Mouse (Mus musculus): ENCODE results near the gene Tom1l2. TPM values are rescaled to one million over a fixed set of nuclear protein-coding genes. Genes with fewer than 3 reads are reported as not detected.

The Tom1l2 gene
- polyA plus RNA-seq, 1 experiment from 2014 or later, result 30.7 TPM

GRCm38 (mm10) chr11:60250971-60251643 is 101.6 kb downstream of the Tom1l2 start:
- peaks cover 39% of the 10 kb centered on the region for H3K4me1 ChIP-seq (replicated peaks)
- H3K4me3 ChIP-seq, result no peak overlapping the region
- H3K36me3 ChIP-seq, result peaks cover 5% of the 10 kb centered on the region
- peak; percentile 44 for DNase-seq (ENCODE audit: low spot score)
- H3K27ac ChIP-seq, result peak overlapping the region; percentile 9; the same call in 1 of the 2 replicates
- H3K9me3 ChIP-seq, result no peaks in the 10 kb centered on the region
- 61% methylated on average over 6 of the region's 6 CpGs for WGBS
- H3K27me3 ChIP-seq (ENCODE audit: insufficient read depth, poor library complexity, severe bottlenecking), result no peaks in the 10 kb centered on the region

GRCm38 (mm10) chr11:60249885-60250284 is 102.8 kb downstream of the Tom1l2 start:
- no peak for DNase-seq (ENCODE audit: low spot score)
- H3K4me1 ChIP-seq (replicated peaks), result peaks cover 36% of the 10 kb centered on the region
- 84% methylated on average over 2 of the region's 2 CpGs for WGBS
- no peak overlapping the region for H3K4me3 ChIP-seq
- H3K27me3 ChIP-seq (ENCODE audit: insufficient read depth, poor library complexity, severe bottlenecking), result no peaks in the 10 kb centered on the region
- no peak overlapping the region for H3K27ac ChIP-seq
- no peaks in the 10 kb centered on the region for H3K9me3 ChIP-seq
- peaks cover 8% of the 10 kb centered on the region for H3K36me3 ChIP-seq

- no peak overlapping the region for H3K4me3 ChIP-seq
- no peak for DNase-seq (ENCODE audit: low spot score)
- no peaks in the 10 kb centered on the region for H3K27me3 ChIP-seq (ENCODE audit: insufficient read depth, poor library complexity, severe bottlenecking)
- H3K9me3 ChIP-seq, result no peaks in the 10 kb centered on the region
- peaks cover 9% of the 10 kb centered on the region for H3K36me3 ChIP-seq
- H3K27ac ChIP-seq, result peak overlapping the region; percentile 57
- H3K4me1 ChIP-seq (replicated peaks), result peaks cover 37% of the 10 kb centered on the region
- WGBS, result 53% methylated on average over 13 of the region's 13 CpGs
These were observed 103.9 kb downstream of the Tom1l2 start for GRCm38 (mm10) chr11:60248596-60249404.

GRCm38 (mm10) chr11:60247753-60248550 is 104.8 kb downstream of the Tom1l2 start:
- Histone ChIP-seq H3K27ac (peak overlapping the region; percentile 57), H3K4me1 (replicated peaks) (peaks cover 37% of the 10 kb centered on the region), H3K4me3 (no peak overlapping the region), H3K36me3 (peaks cover 9% of the 10 kb centered on the region), H3K27me3 (ENCODE audit: insufficient read depth, poor library complexity, severe bottlenecking) (no peaks in the 10 kb centered on the region), H3K9me3 (no peaks in the 10 kb centered on the region)
- DNase-seq (ENCODE audit: low spot score), result no peak
- 59% methylated on average over 5 of the region's 5 CpGs for WGBS

GRCm38 (mm10) chr11:60246077-60246476 is 106.6 kb downstream of the Tom1l2 start:
- H3K9me3 ChIP-seq, result no peaks in the 10 kb centered on the region
- no peaks in the 10 kb centered on the region for H3K27me3 ChIP-seq (ENCODE audit: insufficient read depth, poor library complexity, severe bottlenecking)
- no peak overlapping the region for H3K27ac ChIP-seq
- peaks cover 28% of the 10 kb centered on the region for H3K4me1 ChIP-seq (replicated peaks)
- peaks cover 15% of the 10 kb centered on the region for H3K36me3 ChIP-seq
- no peak overlapping the region for H3K4me3 ChIP-seq
- DNase-seq (ENCODE audit: low spot score), result no peak

- Histone ChIP-seq H3K27me3 (ENCODE audit: insufficient read depth, poor library complexity, severe bottlenecking) (no peaks in the 10 kb centered on the region), H3K4me1 (replicated peaks) (peaks cover 26% of the 10 kb centered on the region), H3K4me3 (no peak overlapping the region), H3K9me3 (no peaks in the 10 kb centered on the region), H3K36me3 (peaks cover 21% of the 10 kb centered on the region), H3K27ac (no peak overlapping the region)
- DNase-seq (ENCODE audit: low spot score), result no peak
- 72% methylated on average over 11 of the region's 11 CpGs for WGBS
These were observed 108.1 kb downstream of the Tom1l2 start for GRCm38 (mm10) chr11:60244503-60245143.

GRCm38 (mm10) chr11:60240509-60240908 is 112.2 kb downstream of the Tom1l2 start:
- Histone ChIP-seq H3K4me3 (no peak overlapping the region), H3K9me3 (no peaks in the 10 kb centered on the region), H3K4me1 (replicated peaks) (peaks cover 8% of the 10 kb centered on the region), H3K27ac (no peak overlapping the region), H3K27me3 (ENCODE audit: insufficient read depth, poor library complexity, severe bottlenecking) (no peaks in the 10 kb centered on the region), H3K36me3 (peaks cover 21% of the 10 kb centered on the region)
- 90% methylated on average over 4 of the region's 4 CpGs for WGBS
- no peak for DNase-seq (ENCODE audit: low spot score)

- H3K9me3 ChIP-seq, result no peaks in the 10 kb centered on the region
- H3K36me3 ChIP-seq, result peaks cover 6% of the 10 kb centered on the region
- no peak for DNase-seq (ENCODE audit: low spot score)
- no peak overlapping the region for H3K27ac ChIP-seq
- H3K4me1 ChIP-seq (replicated peaks), result peaks cover 33% of the 10 kb centered on the region
- no peaks in the 10 kb centered on the region for H3K27me3 ChIP-seq (ENCODE audit: insufficient read depth, poor library complexity, severe bottlenecking)
- no peak overlapping the region for H3K4me3 ChIP-seq
- 84% methylated on average over 5 of the region's 5 CpGs for WGBS
These were observed 117.4 kb downstream of the Tom1l2 start for GRCm38 (mm10) chr11:60235351-60235750.

GRCm38 (mm10) chr11:60233235-60233634 is 119.5 kb downstream of the Tom1l2 start:
- no peak for DNase-seq (ENCODE audit: low spot score)
- H3K4me3 ChIP-seq, result no peak overlapping the region
- H3K9me3 ChIP-seq, result no peaks in the 10 kb centered on the region
- 76% methylated on average over 8 of the region's 8 CpGs for WGBS
- no peaks in the 10 kb centered on the region for H3K27me3 ChIP-seq (ENCODE audit: insufficient read depth, poor library complexity, severe bottlenecking)
- peak overlapping the region; percentile 40; the same call in 1 of the 2 replicates for H3K27ac ChIP-seq
- H3K36me3 ChIP-seq, result no peaks in the 10 kb centered on the region; the same call in 1 of the 2 replicates
- H3K4me1 ChIP-seq (replicated peaks), result peaks cover 50% of the 10 kb centered on the region

GRCm38 (mm10) chr11:60232441-60233058 is 120.2 kb downstream of the Tom1l2 start:
- no peaks in the 10 kb centered on the region; the same call in 1 of the 2 replicates for H3K36me3 ChIP-seq
- 74% methylated on average over 14 of the region's 14 CpGs for WGBS
- no peaks in the 10 kb centered on the region for H3K27me3 ChIP-seq (ENCODE audit: insufficient read depth, poor library complexity, severe bottlenecking)
- H3K27ac ChIP-seq, result peak overlapping the region; percentile 57; the same call in 1 of the 2 replicates
- no peak for DNase-seq (ENCODE audit: low spot score)
- H3K4me1 ChIP-seq (replicated peaks), result peaks cover 50% of the 10 kb centered on the region
- no peaks in the 10 kb centered on the region for H3K9me3 ChIP-seq
- no peak overlapping the region for H3K4me3 ChIP-seq

GRCm38 (mm10) chr11:60231951-60232350 is 120.8 kb downstream of the Tom1l2 start:
- WGBS, result 45% methylated on average over 4 of the region's 4 CpGs
- H3K27me3 ChIP-seq (ENCODE audit: insufficient read depth, poor library complexity, severe bottlenecking), result no peaks in the 10 kb centered on the region
- H3K4me1 ChIP-seq (replicated peaks), result peaks cover 50% of the 10 kb centered on the region
- no peaks in the 10 kb centered on the region for H3K9me3 ChIP-seq
- no peak overlapping the region for H3K4me3 ChIP-seq
- no peak for DNase-seq (ENCODE audit: low spot score)
- H3K27ac ChIP-seq, result peak overlapping the region; percentile 57; the same call in 1 of the 2 replicates
- H3K36me3 ChIP-seq, result no peaks in the 10 kb centered on the region; the same call in 1 of the 2 replicates

GRCm38 (mm10) chr11:60231326-60231725 is 121.4 kb downstream of the Tom1l2 start:
- no peaks in the 10 kb centered on the region for H3K9me3 ChIP-seq
- peaks cover 50% of the 10 kb centered on the region for H3K4me1 ChIP-seq (replicated peaks)
- H3K4me3 ChIP-seq, result no peak overlapping the region
- DNase-seq (ENCODE audit: low spot score), result no peak
- H3K27ac ChIP-seq, result 0 out of 2 replicates have a peak overlapping the region, but pooled peaks have one; percentile 29
- no peaks in the 10 kb centered on the region; the same call in 1 of the 2 replicates for H3K36me3 ChIP-seq
- no peaks in the 10 kb centered on the region for H3K27me3 ChIP-seq (ENCODE audit: insufficient read depth, poor library complexity, severe bottlenecking)
- 71% methylated on average over 3 of the region's 3 CpGs for WGBS

All from hindbrain, embryonic 10.5 days (tissue).